Mouse (Mus musculus) A20 (cell line): ENCODE measurements at regions not wholly inside any gene's neighbourhood (a gene's known extent, or its start where the extent isn't known, plus 50 kb on each side); places are given as distances from the start of the nearest gene placed in this dataset.

Source experiments
- DNase-seq: peaks from one replicate; pipeline ENCODE4 v3.0.0-alpha.2; 2011; ENCODE audit warnings: low read depth, low spot score

GRCm38 (mm10) chr3:16369629-16370028, 363.4 kb upstream of the Gm5150 start:
- DNase-seq = no peak

GRCm38 (mm10) chr3:16363134-16363533, 356.9 kb upstream of the Gm5150 start:
- no peak for DNase-seq

DNA sequence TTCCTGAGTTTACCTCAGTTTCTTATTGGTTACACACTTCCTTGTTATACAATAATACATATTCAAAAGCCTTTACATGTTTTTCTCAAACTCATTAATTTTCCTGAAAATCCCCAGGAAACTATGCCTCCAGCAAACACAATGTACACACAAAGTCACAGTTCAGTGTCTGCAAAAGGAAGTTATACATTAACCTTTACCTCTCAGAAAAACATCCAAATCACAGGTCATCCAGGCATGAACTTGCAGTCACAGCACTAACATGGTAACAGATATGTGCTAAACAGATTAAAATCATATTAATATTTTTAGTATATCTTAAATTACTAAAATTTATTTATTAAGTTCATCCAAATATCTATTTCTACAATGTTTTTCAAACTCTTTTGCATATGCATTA, 352.8 kb upstream of the Gm5150 start:
- no peak for DNase-seq

- no peak for DNase-seq
Measured at GRCm38 (mm10) chr3:16330750-16331149, 324.5 kb upstream of the Gm5150 start.

GRCm38 (mm10) chr3:16310834-16311233, 304.6 kb upstream of the Gm5150 start:
- DNase-seq = peak; percentile 24

DNA sequence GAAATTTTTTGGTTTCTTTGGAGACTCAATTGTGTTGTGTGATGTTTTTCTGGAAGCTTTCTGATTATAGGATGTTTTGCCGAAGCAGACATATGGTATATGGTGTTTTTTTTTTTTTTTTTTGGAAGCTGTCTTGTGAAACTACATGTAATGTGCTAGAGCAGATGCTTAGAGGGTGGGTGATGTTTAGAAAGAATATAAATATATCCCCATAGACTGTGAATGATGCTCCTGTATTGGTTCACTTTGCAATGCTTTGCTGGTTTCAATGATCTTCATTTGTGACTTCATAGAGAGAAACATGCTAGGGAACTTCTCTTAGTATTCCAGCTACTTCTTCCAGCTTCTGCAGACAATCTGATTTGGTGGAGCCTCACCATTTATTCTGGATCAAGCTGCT, 271.2 kb upstream of the Gm5150 start:
- DNase-seq = no peak
